Mouse (Mus musculus) midbrain, embryonic 15.5 days (tissue): ENCODE results near the gene Ldb3. TPM values are rescaled to one million over a fixed set of nuclear protein-coding genes. Genes with fewer than 3 reads are reported as not detected.
A peak's percentile ranks its signal among the peaks of the same experiment; 100 is the strongest.

Experiments
- ATAC-seq: fragments of 200-750 bp; cut with Nextera tagmentation; replicated peaks from 2 replicates; pipeline ENCODE4 v1.8.0; 2017; ENCODE audit warnings: moderate TSS enrichment
- H3K27ac ChIP-seq: fragments of 300-500 bp; sonication (generic); 2 replicates; pipeline ENCODE4 v1.5.1; 2015; ENCODE audit warnings: mild to moderate bottlenecking, inconsistent platforms
- H3K27me3 ChIP-seq: fragments of 300-500 bp; sonication (generic); replicated peaks from 2 replicates; pipeline ENCODE4 v1.6.1; 2015; ENCODE audit warnings: inconsistent platforms
- H3K36me3 ChIP-seq: fragments of 300-500 bp; sonication (generic); replicated peaks from 2 replicates; pipeline ENCODE4 v1.6.1; 2015; ENCODE audit warnings: inconsistent platforms
- H3K4me1 ChIP-seq: fragments of 300-500 bp; sonication (generic); 2 replicates; pipeline ENCODE4 v1.6.1; 2015; ENCODE audit warnings: inconsistent platforms
- H3K4me2 ChIP-seq: fragments of 300-500 bp; sonication (generic); 2 replicates; pipeline ENCODE4 v1.6.1; 2015; ENCODE audit warnings: inconsistent platforms, mild to moderate bottlenecking, moderate library complexity
- H3K4me3 ChIP-seq: fragments of 300-500 bp; sonication (generic); 2 replicates; pipeline ENCODE4 v1.5.1; 2015; ENCODE audit warnings: mild to moderate bottlenecking, inconsistent platforms
- H3K9ac ChIP-seq: fragments of 300-500 bp; sonication (generic); 2 replicates; pipeline ENCODE4 v1.6.1; 2015; ENCODE audit warnings: mild to moderate bottlenecking, inconsistent platforms
- H3K9me3 ChIP-seq: fragments of 300-500 bp; sonication (generic); 2 replicates; pipeline ENCODE4 v1.6.1; 2016; ENCODE audit warnings: inconsistent platforms
- WGBS: fragments of 180-500 bp; shearing (Covaris S2); methylation state at CpG from one replicate; pipeline ENCODE4 v1.1.7; 2015; ENCODE audit warnings: mixed read lengths; 5-methylcytosine and 5-hydroxymethylcytosine counted together
- polyA plus RNA-seq: library from polyadenylated mRNA; unstranded; fragments of >200 nt; fragmentation: Nextera tagmentation; extraction: Ambion mirVana; gene quantifications from 2 replicates; pipeline ENCODE4 v1.2.1, GENCODE M21; 2015

Ldb3 gene
- polyA plus RNA-seq, 1 experiment from 2014 or later = 0.57 TPM

DNA sequence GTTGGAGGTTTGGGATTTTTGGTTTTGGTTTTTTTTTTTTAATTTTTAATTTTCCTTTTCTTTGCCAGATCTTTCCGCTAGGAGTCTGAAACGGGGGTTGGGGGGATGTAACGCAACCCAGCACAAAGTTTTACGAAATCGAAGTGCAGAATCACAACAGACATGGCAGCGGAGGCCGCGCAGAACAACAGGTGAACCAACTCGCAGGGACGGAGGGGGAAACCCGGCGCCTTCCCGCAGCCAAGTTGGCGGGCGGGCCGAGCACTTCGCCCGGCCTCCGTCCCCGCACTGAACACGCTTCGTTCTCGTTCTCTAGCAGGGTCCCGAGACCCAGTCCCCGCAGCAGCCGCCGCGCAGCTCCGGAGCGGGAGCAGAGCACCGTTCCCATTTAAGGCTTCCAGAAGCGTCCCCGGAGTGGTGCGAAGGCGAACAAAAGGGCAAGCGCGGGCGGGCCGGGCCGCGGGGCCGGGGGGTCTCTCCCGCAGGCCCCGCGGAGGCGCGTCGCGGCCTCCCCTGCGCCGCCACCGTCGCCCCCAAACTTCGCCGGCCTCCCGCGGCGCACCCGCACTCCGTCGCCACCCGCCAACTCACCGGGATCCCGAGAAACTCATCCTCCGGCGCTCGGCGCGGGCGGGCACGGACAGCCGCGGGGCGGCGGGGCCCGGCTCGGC, 86.5 kb downstream of the Ldb3 start:
- peaks cover 34% of the 10 kb centered on the region for H3K4me1 ChIP-seq
- peak overlapping the region; percentile 84 for H3K9ac ChIP-seq
- ATAC-seq = peak; percentile 46
- peak overlapping the region; percentile 63 for H3K4me2 ChIP-seq
- no peaks in the 10 kb centered on the region for H3K27me3 ChIP-seq
- no peaks in the 10 kb centered on the region for H3K9me3 ChIP-seq
- whole genome bisulfite sequencing = 0% methylated on average over 72 of the region's 77 CpGs
- H3K4me3 ChIP-seq = peak overlapping the region; percentile 81
- peak overlapping the region; percentile 95 for H3K27ac ChIP-seq
- H3K36me3 ChIP-seq = no peaks in the 10 kb centered on the region

DNA sequence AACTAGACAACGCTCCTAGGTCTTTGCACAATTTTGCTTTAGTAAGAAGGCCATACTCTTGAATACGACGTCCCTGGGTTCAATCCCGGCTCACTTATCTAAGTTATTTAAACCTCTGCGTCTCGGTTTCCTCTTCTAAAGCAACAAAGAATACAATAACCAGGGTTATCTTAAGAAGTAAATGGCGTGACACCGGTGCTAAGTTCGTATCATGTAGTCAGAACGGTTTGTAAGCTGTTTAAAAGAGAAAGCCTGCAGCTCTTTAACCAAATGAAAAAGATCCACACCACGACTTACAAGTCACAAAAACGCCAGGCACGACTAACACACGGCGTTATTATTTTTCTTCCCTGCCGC, 87.1 kb downstream of the Ldb3 start:
- Histone ChIP-seq H3K27ac (peak overlapping the region; percentile 95), H3K9ac (peak overlapping the region; percentile 84), H3K27me3 (no peaks in the 10 kb centered on the region), H3K4me1 (peaks cover 34% of the 10 kb centered on the region), H3K9me3 (no peaks in the 10 kb centered on the region), H3K4me2 (peak overlapping the region; percentile 63), H3K36me3 (no peaks in the 10 kb centered on the region), H3K4me3 (peak overlapping the region; percentile 81)
- ATAC-seq = no peak
- WGBS = 1% methylated on average over 16 of the region's 16 CpGs

DNA sequence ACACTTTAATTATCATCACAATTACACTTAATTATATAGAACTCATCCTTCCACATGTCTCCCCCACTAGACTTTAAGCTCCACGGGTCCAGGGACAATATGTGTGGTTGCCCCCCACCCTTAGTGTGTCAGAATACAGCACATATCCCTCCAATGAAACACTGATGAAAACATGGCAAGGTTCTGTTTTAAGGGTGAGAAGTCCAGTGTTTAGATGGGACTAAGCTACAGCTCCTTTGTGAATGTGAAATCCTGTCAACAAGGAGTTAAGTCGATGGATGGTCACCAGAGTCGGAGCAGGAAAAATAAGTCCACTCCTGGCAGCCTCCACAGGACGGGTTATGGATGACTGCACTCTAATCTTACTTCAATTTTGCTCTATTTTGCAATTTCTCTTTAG, 88.2 kb downstream of the Ldb3 start:
- Histone ChIP-seq H3K36me3 (no peaks in the 10 kb centered on the region), H3K4me3 (peak overlapping the region; percentile 81; the same call in 1 of the 2 replicates), H3K27me3 (no peaks in the 10 kb centered on the region), H3K9ac (no peak overlapping the region; the same call in 1 of the 2 replicates), H3K4me1 (peaks cover 32% of the 10 kb centered on the region), H3K9me3 (no peaks in the 10 kb centered on the region), H3K4me2 (peak overlapping the region; percentile 63), H3K27ac (no peak overlapping the region)
- no peak for ATAC-seq
- WGBS = 2% methylated on average over 4 of the region's 4 CpGs

DNA sequence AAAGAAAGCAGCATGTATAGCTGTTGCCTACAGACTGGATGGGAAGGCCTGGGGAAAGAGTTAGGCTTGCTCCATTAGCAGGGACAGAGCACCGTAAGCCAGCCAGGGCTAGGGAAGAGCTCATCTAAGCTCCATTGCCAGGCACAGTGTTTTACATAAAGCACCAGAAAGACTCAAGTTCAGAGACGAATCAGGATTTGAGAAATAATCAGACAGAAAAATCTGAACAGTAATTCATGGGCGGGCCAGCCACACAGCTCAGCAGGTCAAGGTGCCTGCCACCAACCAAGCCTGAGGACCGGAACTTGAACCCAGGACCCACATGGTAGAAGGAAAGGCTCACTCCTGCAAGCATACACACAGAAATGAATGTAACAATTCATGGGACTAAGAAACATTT, 88.8 kb downstream of the Ldb3 start:
- no peak overlapping the region for H3K9ac ChIP-seq
- 0 out of 2 replicates have a peak overlapping the region, but pooled peaks have one; percentile 81 for H3K4me3 ChIP-seq
- no peak for ATAC-seq
- peak overlapping the region; percentile 63; the same call in 1 of the 2 replicates for H3K4me2 ChIP-seq
- no peaks in the 10 kb centered on the region for H3K36me3 ChIP-seq
- H3K27me3 ChIP-seq = no peaks in the 10 kb centered on the region
- peaks cover 32% of the 10 kb centered on the region for H3K4me1 ChIP-seq
- WGBS = 55% methylated on average over 4 of the region's 4 CpGs
- H3K9me3 ChIP-seq = no peaks in the 10 kb centered on the region
- no peak overlapping the region for H3K27ac ChIP-seq

DNA sequence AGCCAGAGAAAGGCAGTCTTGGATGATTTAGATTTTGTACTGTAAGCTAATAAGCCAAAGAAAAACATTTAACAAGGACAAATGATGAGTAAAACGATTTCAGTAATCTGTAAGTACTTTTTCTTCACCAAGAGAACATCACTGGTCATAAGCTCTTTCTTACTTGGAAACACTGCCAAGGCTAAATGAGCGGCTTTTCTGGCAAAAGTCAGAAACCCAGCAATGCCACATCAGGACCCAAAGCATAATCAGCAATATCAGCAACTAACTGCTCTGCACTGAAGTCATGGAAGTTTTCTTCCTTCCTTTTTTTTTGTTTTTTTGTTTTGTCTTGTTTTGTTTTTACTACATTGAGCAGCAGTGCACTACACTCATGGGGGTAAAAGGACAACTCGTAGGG, 91.1 kb downstream of the Ldb3 start:
- no peak for ATAC-seq
- 74% methylated on average over 3 of the region's 3 CpGs for WGBS
- H3K9ac ChIP-seq = no peak overlapping the region

DNA sequence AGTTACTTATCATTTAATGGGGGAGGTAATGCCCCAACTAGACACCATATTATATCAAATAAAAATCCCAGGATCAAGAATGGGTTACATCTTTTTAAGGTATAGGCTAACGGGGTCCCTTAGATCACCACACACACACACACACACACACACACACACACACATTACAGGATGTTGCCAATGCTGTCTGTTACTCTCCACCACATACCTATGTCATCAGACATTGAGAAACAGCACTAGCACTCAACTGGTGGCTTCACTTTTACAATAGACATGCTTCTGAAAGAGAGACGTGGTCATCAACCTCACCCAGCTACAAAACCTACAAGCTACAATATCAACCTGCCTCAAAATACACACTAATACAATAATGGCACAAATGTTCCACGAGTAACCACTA, 94.8 kb downstream of the Ldb3 start:
- no peaks in the 10 kb centered on the region for H3K9me3 ChIP-seq
- WGBS = 97% methylated on average over 3 of the region's 3 CpGs
- peaks cover 6% of the 10 kb centered on the region; the same call in 1 of the 2 replicates for H3K4me1 ChIP-seq
- no peak for ATAC-seq
- no peak overlapping the region for H3K4me2 ChIP-seq
- H3K9ac ChIP-seq = no peak overlapping the region
- no peak overlapping the region for H3K27ac ChIP-seq
- H3K27me3 ChIP-seq = no peaks in the 10 kb centered on the region
- H3K4me3 ChIP-seq = no peak overlapping the region
- no peaks in the 10 kb centered on the region for H3K36me3 ChIP-seq

More for the DNA sequence above, 91.1 kb downstream of the Ldb3 start:
- Histone ChIP-seq H3K27me3 (no peaks in the 10 kb centered on the region), H3K4me2 (no peak overlapping the region), H3K27ac (no peak overlapping the region), H3K4me1 (peaks cover 28% of the 10 kb centered on the region), H3K4me3 (no peak overlapping the region), H3K9me3 (no peaks in the 10 kb centered on the region), H3K36me3 (no peaks in the 10 kb centered on the region)

DNA sequence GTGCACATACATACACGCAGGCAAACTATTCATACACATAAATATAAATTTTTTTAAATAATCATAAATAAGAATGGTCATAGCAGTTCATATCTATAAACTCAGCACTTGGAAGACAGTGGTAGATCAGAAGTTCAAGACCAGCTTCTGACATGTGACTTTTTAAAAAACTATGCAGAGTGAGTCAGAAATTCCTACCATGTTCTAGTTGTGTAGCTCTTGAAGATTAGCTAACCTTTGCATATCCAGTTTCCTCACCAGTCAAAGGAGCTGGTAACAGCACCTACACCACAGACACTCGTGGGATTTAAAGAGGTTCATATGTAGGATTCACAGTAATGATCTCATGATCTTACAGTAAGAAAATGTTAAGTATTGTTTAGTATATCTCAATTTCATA, 95.8 kb downstream of the Ldb3 start:
- H3K4me2 ChIP-seq = no peak overlapping the region
- no peaks in the 10 kb centered on the region for H3K36me3 ChIP-seq
- H3K27me3 ChIP-seq = no peaks in the 10 kb centered on the region
- H3K9ac ChIP-seq = no peak overlapping the region
- no peak overlapping the region for H3K4me3 ChIP-seq
- H3K27ac ChIP-seq = no peak overlapping the region
- no peaks in the 10 kb centered on the region for H3K9me3 ChIP-seq
- no peak for ATAC-seq
- WGBS = 95% methylated on average over 2 of the region's 2 CpGs
- H3K4me1 ChIP-seq = peaks cover 3% of the 10 kb centered on the region; the same call in 1 of the 2 replicates

DNA sequence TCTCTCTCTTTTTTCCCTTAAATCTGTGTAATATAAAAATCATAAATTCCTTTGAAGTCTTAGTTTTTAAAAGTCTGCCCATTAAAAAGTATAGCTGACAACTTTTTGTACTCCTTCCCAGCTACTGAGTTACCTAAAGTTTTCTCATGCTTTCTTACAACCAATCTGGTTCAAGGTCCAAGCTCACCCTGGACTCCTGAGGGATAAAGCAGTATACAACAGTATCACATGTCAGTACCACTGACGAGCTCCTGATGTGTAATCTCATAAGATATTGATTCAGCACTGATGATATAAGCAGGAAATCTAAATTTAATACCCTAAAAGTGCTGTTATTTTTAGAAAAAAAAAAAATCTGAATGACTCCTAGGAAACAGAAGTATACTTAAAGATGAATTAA, 97.5 kb downstream of the Ldb3 start:
- H3K36me3 ChIP-seq = no peaks in the 10 kb centered on the region
- no peak for ATAC-seq
- no peak overlapping the region for H3K4me2 ChIP-seq
- H3K4me1 ChIP-seq = peaks cover 7% of the 10 kb centered on the region; the same call in 1 of the 2 replicates
- H3K9me3 ChIP-seq = no peaks in the 10 kb centered on the region
- 84% methylated on average over 1 of the region's 1 CpGs for WGBS
- no peak overlapping the region for H3K4me3 ChIP-seq
- no peak overlapping the region for H3K27ac ChIP-seq
- no peak overlapping the region for H3K9ac ChIP-seq
- no peaks in the 10 kb centered on the region for H3K27me3 ChIP-seq

DNA sequence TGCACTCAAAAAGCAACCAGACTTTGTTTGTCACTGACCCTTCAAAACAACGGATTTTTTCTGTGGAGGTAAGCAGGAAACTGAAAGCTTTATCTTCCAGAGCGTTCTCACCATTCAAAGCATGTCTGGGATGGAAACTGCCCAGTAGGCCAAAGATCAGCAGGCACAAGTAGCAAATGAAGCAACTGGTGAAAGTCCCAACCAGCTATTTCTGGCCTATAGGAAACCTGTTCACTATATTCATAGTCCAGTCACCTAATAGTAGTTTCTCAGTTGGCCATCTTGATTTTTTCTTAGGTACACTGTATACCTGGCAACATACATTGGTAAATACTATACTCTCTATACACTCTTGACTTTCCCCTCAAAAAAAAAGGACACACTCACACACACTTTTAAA, 98.6 kb downstream of the Ldb3 start:
- Histone ChIP-seq H3K27me3 (no peaks in the 10 kb centered on the region), H3K9me3 (no peaks in the 10 kb centered on the region), H3K9ac (no peak overlapping the region), H3K4me3 (no peak overlapping the region), H3K27ac (no peak overlapping the region), H3K4me2 (no peak overlapping the region), H3K4me1 (peaks cover 7% of the 10 kb centered on the region; the same call in 1 of the 2 replicates), H3K36me3 (no peaks in the 10 kb centered on the region)
- 78% methylated on average over 2 of the region's 2 CpGs for WGBS
- no peak for ATAC-seq

DNA sequence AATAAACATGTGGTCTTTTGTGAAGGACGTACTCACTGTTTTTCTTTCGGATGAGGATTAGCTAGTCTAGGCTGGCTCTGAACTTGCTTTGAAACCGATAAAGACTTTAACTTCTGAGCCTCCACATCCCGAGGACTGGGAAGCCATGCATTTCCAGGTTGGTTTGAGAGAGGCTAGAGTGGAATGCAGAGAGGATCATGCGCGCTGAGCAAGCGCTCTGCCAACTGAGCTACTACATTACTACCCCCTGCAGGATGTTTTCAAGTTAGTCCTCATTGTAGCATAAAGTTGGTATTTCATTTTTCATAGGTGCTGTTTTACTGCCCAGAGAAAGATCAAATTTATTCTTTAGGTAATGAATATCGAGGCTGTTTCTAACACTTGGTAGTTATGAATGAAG, 102.3 kb downstream of the Ldb3 start:
- no peak overlapping the region for H3K4me2 ChIP-seq
- 48% methylated on average over 8 of the region's 8 CpGs for WGBS

DNA sequence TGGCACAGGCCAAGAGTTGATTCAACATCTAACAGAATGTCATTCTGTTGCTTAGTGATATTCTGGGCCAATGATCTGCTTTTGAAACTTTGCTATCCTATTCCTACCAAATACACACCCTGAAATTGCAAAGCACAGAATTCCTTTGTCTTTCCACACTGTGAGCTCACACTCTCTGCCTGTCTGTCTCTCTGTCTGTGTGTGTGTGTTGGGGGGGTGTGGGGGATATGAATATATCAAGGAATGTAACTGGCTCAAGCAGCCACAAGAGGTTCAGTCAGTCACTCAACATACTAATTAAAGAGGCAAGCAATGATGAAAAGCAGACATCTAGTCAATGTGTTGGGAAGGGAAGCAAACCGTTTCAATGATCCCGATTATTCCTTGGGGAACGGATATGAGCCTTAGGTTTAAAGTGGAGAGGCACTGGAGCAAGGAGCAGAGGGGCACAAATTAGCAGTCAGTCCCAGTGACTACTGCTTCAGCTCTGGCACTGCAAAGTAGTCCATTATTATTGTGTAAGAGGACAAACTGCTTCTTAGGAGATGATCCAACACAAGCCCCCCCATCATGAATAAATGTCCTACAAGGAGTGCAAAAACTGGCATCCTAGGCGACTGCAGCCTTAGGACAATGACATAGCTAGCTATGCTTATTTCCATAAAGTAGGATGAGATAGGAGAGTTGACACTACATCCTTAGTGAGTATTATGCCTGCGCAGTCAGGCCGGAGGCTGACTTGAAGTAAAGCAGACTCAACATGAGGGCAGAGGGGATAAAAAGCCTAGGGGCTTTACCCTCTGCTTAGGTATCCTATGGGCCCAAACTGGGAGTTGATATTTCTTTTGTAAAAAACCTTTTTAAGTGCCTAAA, 104.8 kb downstream of the Ldb3 start:
- no peak overlapping the region for H3K4me2 ChIP-seq
- peak; percentile 65 for ATAC-seq

More for the DNA sequence above, 102.3 kb downstream of the Ldb3 start:
- Histone ChIP-seq H3K27me3 (no peaks in the 10 kb centered on the region), H3K4me1 (peaks cover 19% of the 10 kb centered on the region), H3K9ac (no peak overlapping the region), H3K4me3 (no peak overlapping the region), H3K9me3 (no peaks in the 10 kb centered on the region), H3K36me3 (no peaks in the 10 kb centered on the region), H3K27ac (no peak overlapping the region)
- no peak for ATAC-seq

More for the DNA sequence above, 104.8 kb downstream of the Ldb3 start:
- WGBS = 46% methylated on average over 6 of the region's 6 CpGs
- H3K4me3 ChIP-seq = no peak overlapping the region
- H3K27me3 ChIP-seq = no peaks in the 10 kb centered on the region
- H3K9ac ChIP-seq = no peak overlapping the region
- no peaks in the 10 kb centered on the region for H3K9me3 ChIP-seq
- no peaks in the 10 kb centered on the region for H3K36me3 ChIP-seq
- peak overlapping the region; percentile 50 for H3K27ac ChIP-seq
- H3K4me1 ChIP-seq = peaks cover 16% of the 10 kb centered on the region
